Mouse (Mus musculus) mouse embryonic stem cell (cell line): ENCODE data around the gene Top2b.

Experiments used
- in situ Hi-C, 2 experiments: fragments of 300-500 bp; cut with MboI; formaldehyde crosslinking; loops; 1 replicate in 1 of 2; 3 replicates in 1 of 2; pipeline ENCODE4 v1.14.3; 2019 to 2020; ENCODE audit warnings: low sequenced_read_pairs in 2 of 2, low pct_unique_long_range_greater_than_20kb in 1 of 2, mixed read lengths in 1 of 2; ENCODE audit not compliant: unreplicated experiment in 1 of 2

Gene Top2b

GRCm38 (mm10) chr14:16364878-16365337 lies at the start of gene Top2b:
TSS of gene Top2b (plus strand) at chr14:16365179.
- in situ Hi-C loops = loop anchor here in 1 of 2 experiments (5.0 to 10.0 kb wide), 2 partner anchors 53 to 120 kb away; partner anchors contain the start of genes Ngly1 and Oxsm

GRCm38 (mm10) chr14:16316715-16317114 lies 48.3 kb upstream of the Top2b start:
- in situ Hi-C loops = no loop called here

GRCm38 (mm10) chr14:16319818-16320217 lies 45.2 kb upstream of the Top2b start:
- in situ Hi-C loops = no loop called here

GRCm38 (mm10) chr14:16324394-16324793 lies 40.6 kb upstream of the Top2b start:
- in situ Hi-C loops = no loop called here

- in situ Hi-C loops = no loop called here
These were observed 39.8 kb upstream of the Top2b start for GRCm38 (mm10) chr14:16325208-16325607.

GRCm38 (mm10) chr14:16328531-16328930 lies 36.4 kb upstream of the Top2b start:
- in situ Hi-C loops = no loop called here

GRCm38 (mm10) chr14:16328959-16329480 lies 36.0 kb upstream of the Top2b start:
- in situ Hi-C loops = no loop called here

GRCm38 (mm10) chr14:16329756-16330155 lies 35.2 kb upstream of the Top2b start:
- in situ Hi-C loops = no loop called here

GRCm38 (mm10) chr14:16334260-16334659 lies 30.7 kb upstream of the Top2b start:
- in situ Hi-C loops = no loop called here

GRCm38 (mm10) chr14:16335835-16336417 lies 29.1 kb upstream of the Top2b start:
- in situ Hi-C loops = no loop called here

GRCm38 (mm10) chr14:16347505-16347904 lies 17.5 kb upstream of the Top2b start:
- in situ Hi-C loops = no loop called here

GRCm38 (mm10) chr14:16359704-16360103 lies 5.3 kb upstream of the Top2b start:
- in situ Hi-C loops = loop anchor here in 1 of 2 experiments (10.0 kb wide), 1 partner anchor 115 kb away; the partner anchor contains the start of genes Ngly1 and Oxsm

- in situ Hi-C loops = loop anchor here in 1 of 2 experiments (10.0 kb wide), 1 partner anchor 119 kb away; the partner anchor contains the start of genes Ngly1 and Oxsm
These were observed 683 bp upstream of the Top2b start for GRCm38 (mm10) chr14:16364161-16364831.

- in situ Hi-C loops = loop anchor here in 1 of 2 experiments (5.0 to 10.0 kb wide), 2 partner anchors 53 to 121 kb away; partner anchors contain the start of genes Ngly1 and Oxsm
These were observed 589 bp downstream of the Top2b start for GRCm38 (mm10) chr14:16365362-16366173.

GRCm38 (mm10) chr14:16366174-16366889 lies 1.4 kb downstream of the Top2b start:
- in situ Hi-C loops = loop anchor here in 1 of 2 experiments (5.0 to 10.0 kb wide), 2 partner anchors 54 to 122 kb away; partner anchors contain the start of genes Ngly1 and Oxsm

- in situ Hi-C loops = loop anchor here in 1 of 2 experiments (5.0 to 10.0 kb wide), 2 partner anchors 55 to 122 kb away; partner anchors contain the start of genes Ngly1 and Oxsm
These were observed 2.0 kb downstream of the Top2b start for GRCm38 (mm10) chr14:16366986-16367385.

- in situ Hi-C loops = no loop called here
These were observed 7.8 kb downstream of the Top2b start for GRCm38 (mm10) chr14:16372761-16373160.

- in situ Hi-C loops = no loop called here
These were observed 8.2 kb downstream of the Top2b start for GRCm38 (mm10) chr14:16373190-16373589.
